Mouse (Mus musculus) forebrain, embryonic 13.5 days (tissue): ENCODE results near the gene Synrg. TPM values are rescaled to one million over a fixed set of nuclear protein-coding genes. Genes with fewer than 3 reads are reported as not detected.

Experiments
- ATAC-seq: fragments of 200-750 bp; cut with Nextera tagmentation; 2 replicates; pipeline ENCODE4 v1.8.0; 2017
- H3K27ac ChIP-seq: fragments of 300-500 bp; sonication (generic); 2 replicates; pipeline ENCODE4 v1.5.1; 2015; ENCODE audit warnings: inconsistent platforms, mild to moderate bottlenecking, moderate library complexity
- H3K27me3 ChIP-seq: fragments of 300-500 bp; sonication (generic); 2 replicates; pipeline ENCODE4 v1.6.1; 2015; ENCODE audit warnings: mild to moderate bottlenecking, inconsistent platforms
- H3K36me3 ChIP-seq: fragments of 300-500 bp; sonication (generic); 2 replicates; pipeline ENCODE4 v1.6.1; 2015; ENCODE audit warnings: mild to moderate bottlenecking, inconsistent platforms; ENCODE audit not compliant: poor library complexity, severe bottlenecking
- H3K4me1 ChIP-seq: fragments of 300-500 bp; sonication (generic); 2 replicates; pipeline ENCODE4 v1.6.1; 2015; ENCODE audit warnings: inconsistent platforms
- H3K4me2 ChIP-seq: fragments of 300-500 bp; sonication (generic); 2 replicates; pipeline ENCODE4 v1.6.1; 2015; ENCODE audit warnings: inconsistent platforms, mild to moderate bottlenecking, moderate library complexity
- H3K4me3 ChIP-seq: fragments of 300-500 bp; sonication (generic); 2 replicates; pipeline ENCODE4 v1.5.1; 2015; ENCODE audit warnings: mild to moderate bottlenecking, inconsistent platforms
- H3K9ac ChIP-seq: fragments of 300-500 bp; sonication (generic); 2 replicates; pipeline ENCODE4 v1.6.1; 2015; ENCODE audit warnings: mild to moderate bottlenecking, inconsistent platforms
- H3K9me3 ChIP-seq: fragments of 300-500 bp; sonication (generic); replicated peaks from 2 replicates; pipeline ENCODE4 v1.6.1; 2016; ENCODE audit warnings: inconsistent platforms
- WGBS: fragments of 180-500 bp; shearing (Covaris S2); methylation state at CpG from one replicate; pipeline ENCODE4 v1.1.7; 2015; 5-methylcytosine and 5-hydroxymethylcytosine counted together
- polyA plus RNA-seq: library from polyadenylated mRNA; unstranded; fragments of >200 nt; fragmentation: Nextera tagmentation; extraction: Ambion mirVana; gene quantifications from 2 replicates; pipeline ENCODE4 v1.2.1, GENCODE M21; 2015

Synrg gene
- polyA plus RNA-seq, 1 experiment from 2014 or later = 28.2 TPM

DNA sequence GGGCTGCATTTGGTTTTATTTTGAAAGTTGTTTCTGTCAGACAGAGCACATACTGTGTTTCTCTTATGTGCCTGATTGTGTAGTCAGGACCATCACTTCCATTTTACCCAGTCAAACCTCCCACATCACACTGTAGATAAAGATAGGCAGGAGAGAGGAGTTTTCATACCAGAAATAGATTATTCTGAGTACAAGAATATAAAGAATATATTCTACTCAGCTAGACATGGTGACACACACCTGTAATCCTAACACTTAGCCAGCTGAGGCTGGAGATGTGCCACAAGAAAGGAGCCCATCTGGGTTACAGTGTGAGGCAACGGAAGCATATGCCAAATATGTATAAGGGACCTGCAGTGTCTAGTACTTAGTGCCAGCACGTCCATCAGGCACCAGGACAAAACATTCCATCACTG is 31.3 kb downstream of the Synrg start:
- Histone ChIP-seq H3K9me3 (no peaks in the 10 kb centered on the region), H3K27ac (no peak overlapping the region), H3K4me1 (peaks cover 4% of the 10 kb centered on the region; the same call in 1 of the 2 replicates), H3K9ac (no peak overlapping the region), H3K27me3 (no peaks in the 10 kb centered on the region), H3K4me2 (no peak overlapping the region), H3K4me3 (no peak overlapping the region), H3K36me3 (peaks cover 98% of the 10 kb centered on the region)
- 85% methylated on average over 2 of the region's 2 CpGs for WGBS
- no peak for ATAC-seq

DNA sequence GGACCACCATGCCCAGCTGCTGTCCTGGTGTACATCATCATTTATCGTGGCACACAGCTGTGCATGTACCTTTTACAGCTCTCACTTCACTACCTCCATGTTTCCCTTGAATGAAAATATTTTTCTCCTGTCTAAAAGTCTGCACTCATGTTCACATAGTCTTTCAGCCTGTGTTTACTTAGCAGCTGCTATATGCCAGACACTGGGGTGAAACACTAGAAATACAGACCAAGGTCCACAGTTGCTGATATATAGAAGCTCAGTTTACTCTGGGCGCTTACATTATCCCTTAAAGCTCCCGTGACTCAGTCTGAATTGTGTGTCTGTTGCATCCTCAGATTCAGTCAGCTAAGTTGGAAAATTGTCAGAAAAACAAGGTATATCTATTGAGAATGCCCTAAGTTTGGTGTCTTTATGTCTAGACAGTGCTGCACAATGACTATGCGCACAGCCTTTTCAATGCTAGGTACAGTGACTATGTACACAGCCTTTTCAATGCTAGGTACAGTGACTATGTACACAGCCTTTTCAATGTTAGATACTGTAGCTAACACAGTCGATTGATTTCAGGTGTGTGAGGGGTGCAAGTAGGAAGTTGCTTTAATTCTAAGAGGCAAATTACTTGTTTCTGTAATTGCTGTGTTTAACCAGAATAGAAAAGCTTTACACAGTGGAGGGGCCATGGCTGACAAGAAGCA is 33.1 kb downstream of the Synrg start:
- Histone ChIP-seq H3K27ac (no peak overlapping the region), H3K4me2 (no peak overlapping the region), H3K36me3 (peaks cover 98% of the 10 kb centered on the region)

DNA sequence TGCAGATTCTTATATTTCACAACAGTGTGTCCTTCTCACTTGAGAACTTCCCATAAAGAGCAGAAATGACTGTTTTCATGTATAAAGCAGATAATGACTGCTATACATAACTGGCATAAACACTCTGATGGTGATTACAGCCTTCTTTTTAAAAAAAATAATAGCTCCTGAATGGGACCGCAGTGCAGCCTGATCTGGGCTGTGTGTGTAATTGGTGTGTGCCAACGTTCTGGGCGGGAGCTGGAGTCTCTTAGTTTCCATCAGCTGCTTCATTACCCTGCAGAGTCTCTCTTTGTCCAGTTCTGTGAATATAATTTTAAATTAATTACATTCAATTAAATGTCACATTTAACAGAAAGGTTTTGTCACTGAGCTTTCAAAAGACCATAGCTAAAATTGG is 34.8 kb downstream of the Synrg start:
- H3K27ac ChIP-seq = no peak overlapping the region
- peak; percentile 63; the same call in 1 of the 2 replicates for ATAC-seq
- H3K27me3 ChIP-seq = no peaks in the 10 kb centered on the region
- H3K4me1 ChIP-seq = peaks cover 4% of the 10 kb centered on the region; the same call in 1 of the 2 replicates
- 53% methylated on average over 3 of the region's 3 CpGs for WGBS
- peaks cover 99% of the 10 kb centered on the region for H3K36me3 ChIP-seq
- no peak overlapping the region for H3K4me3 ChIP-seq
- no peaks in the 10 kb centered on the region for H3K9me3 ChIP-seq
- no peak overlapping the region for H3K4me2 ChIP-seq
- H3K9ac ChIP-seq = no peak overlapping the region

More for the DNA sequence above, 33.1 kb downstream of the Synrg start:
- Histone ChIP-seq H3K4me1 (peaks cover 4% of the 10 kb centered on the region; the same call in 1 of the 2 replicates), H3K4me3 (no peak overlapping the region), H3K9ac (no peak overlapping the region), H3K9me3 (no peaks in the 10 kb centered on the region), H3K27me3 (no peaks in the 10 kb centered on the region)
- ATAC-seq = no peak
- 91% methylated on average over 5 of the region's 5 CpGs for WGBS

DNA sequence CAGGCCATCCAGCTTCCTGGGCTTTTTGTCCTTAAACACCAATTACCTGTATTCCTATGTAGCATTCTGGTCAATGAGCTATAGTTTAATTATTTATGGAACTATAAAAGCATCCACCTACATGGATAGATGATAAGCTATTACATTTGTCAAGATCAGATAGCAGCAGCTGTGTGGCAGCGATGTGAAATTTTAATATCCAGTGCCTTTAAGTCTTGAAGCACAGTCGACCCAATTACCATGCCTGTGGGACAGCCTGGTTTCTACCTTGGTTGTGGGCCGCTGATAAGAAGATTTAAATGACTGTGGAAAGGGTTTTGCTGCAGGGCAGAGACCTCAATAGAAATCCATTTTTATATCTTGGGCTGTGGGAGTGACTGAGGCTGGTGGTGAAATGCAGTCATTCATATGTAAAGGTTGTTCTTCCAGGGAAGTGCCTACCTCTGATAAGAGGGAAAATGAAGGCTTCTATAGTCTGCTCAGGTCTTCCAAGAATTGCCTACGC is 35.2 kb downstream of the Synrg start:
- H3K36me3 ChIP-seq = peaks cover 99% of the 10 kb centered on the region
- H3K4me1 ChIP-seq = peaks cover 4% of the 10 kb centered on the region; the same call in 1 of the 2 replicates
- no peak overlapping the region for H3K4me2 ChIP-seq
- no peak overlapping the region for H3K9ac ChIP-seq
- no peaks in the 10 kb centered on the region for H3K9me3 ChIP-seq
- no peaks in the 10 kb centered on the region for H3K27me3 ChIP-seq
- no peak overlapping the region for H3K4me3 ChIP-seq
- ATAC-seq = no peak
- no peak overlapping the region for H3K27ac ChIP-seq
- 89% methylated on average over 4 of the region's 4 CpGs for WGBS

DNA sequence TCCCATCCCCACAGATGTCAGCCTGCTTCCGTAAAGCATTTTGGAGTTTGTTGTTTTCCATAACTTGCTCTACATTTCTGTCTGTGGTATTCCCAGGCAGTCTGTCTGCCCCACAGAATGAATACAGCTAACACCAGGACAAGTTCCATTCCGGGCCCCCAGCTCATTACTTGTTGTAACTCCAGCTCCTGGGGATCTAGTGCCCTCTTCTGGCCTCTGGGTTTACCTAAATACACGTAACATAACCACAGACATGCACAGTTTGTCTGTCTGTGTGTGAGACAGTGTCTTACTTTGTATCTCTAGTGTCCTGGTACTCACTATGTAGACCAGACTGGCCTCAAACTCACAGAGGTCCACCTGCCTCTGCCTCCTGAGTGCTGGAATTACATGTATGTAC is 37.0 kb downstream of the Synrg start:
- Histone ChIP-seq H3K27me3 (no peaks in the 10 kb centered on the region), H3K27ac (no peak overlapping the region), H3K36me3 (peaks cover 97% of the 10 kb centered on the region), H3K4me3 (no peak overlapping the region), H3K9ac (no peak overlapping the region), H3K4me1 (peaks cover 4% of the 10 kb centered on the region; the same call in 1 of the 2 replicates), H3K9me3 (no peaks in the 10 kb centered on the region), H3K4me2 (no peak overlapping the region)
- 90% methylated on average over 3 of the region's 3 CpGs for WGBS
- no peak for ATAC-seq

GRCm38 (mm10) chr11:84003986-84004385 is 39.8 kb downstream of the Synrg start:
- Histone ChIP-seq H3K9ac (no peak overlapping the region), H3K4me1 (no peaks in the 10 kb centered on the region), H3K27ac (no peak overlapping the region), H3K36me3 (peaks cover 91% of the 10 kb centered on the region), H3K27me3 (no peaks in the 10 kb centered on the region), H3K4me2 (no peak overlapping the region), H3K9me3 (no peaks in the 10 kb centered on the region), H3K4me3 (no peak overlapping the region)
- 88% methylated on average over 6 of the region's 6 CpGs for WGBS
- no peak for ATAC-seq

GRCm38 (mm10) chr11:84009001-84009400 is 44.8 kb downstream of the Synrg start:
- H3K9ac ChIP-seq = no peak overlapping the region
- no peak overlapping the region for H3K4me3 ChIP-seq
- 85% methylated on average over 9 of the region's 9 CpGs for WGBS
- peaks cover 40% of the 10 kb centered on the region for H3K4me1 ChIP-seq
- H3K27ac ChIP-seq = no peak overlapping the region
- no peak overlapping the region for H3K4me2 ChIP-seq
- H3K9me3 ChIP-seq = no peaks in the 10 kb centered on the region
- ATAC-seq = no peak
- no peaks in the 10 kb centered on the region for H3K27me3 ChIP-seq
- H3K36me3 ChIP-seq = peaks cover 52% of the 10 kb centered on the region

DNA sequence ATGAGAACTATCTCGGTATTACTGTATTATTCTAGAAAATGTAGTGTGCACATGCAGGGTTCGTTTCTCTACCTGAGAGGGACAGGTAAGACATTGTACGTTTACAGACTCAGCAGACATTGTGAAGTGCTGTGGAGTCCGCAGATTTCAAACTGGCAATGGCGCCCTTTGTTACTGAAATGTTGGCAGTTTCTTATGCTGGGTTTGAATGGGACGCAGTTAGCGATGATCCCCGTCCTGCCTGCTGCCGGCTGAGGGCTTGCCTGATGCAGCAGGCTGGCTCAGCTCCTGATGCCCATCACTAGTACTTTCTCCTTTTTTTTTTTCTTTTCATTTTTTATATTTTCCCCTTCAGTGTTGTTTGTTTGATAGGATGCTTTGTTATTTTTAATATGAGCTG is 46.2 kb downstream of the Synrg start:
- ATAC-seq = no peak
- Histone ChIP-seq H3K4me1 (peaks cover 45% of the 10 kb centered on the region), H3K27me3 (no peaks in the 10 kb centered on the region), H3K36me3 (peaks cover 40% of the 10 kb centered on the region), H3K4me2 (no peak overlapping the region), H3K9me3 (no peaks in the 10 kb centered on the region), H3K4me3 (no peak overlapping the region), H3K27ac (peak overlapping the region; percentile 49; the same call in 1 of the 2 replicates), H3K9ac (0 out of 2 replicates have a peak overlapping the region, but pooled peaks have one; percentile 21)
- WGBS = 49% methylated on average over 9 of the region's 9 CpGs

DNA sequence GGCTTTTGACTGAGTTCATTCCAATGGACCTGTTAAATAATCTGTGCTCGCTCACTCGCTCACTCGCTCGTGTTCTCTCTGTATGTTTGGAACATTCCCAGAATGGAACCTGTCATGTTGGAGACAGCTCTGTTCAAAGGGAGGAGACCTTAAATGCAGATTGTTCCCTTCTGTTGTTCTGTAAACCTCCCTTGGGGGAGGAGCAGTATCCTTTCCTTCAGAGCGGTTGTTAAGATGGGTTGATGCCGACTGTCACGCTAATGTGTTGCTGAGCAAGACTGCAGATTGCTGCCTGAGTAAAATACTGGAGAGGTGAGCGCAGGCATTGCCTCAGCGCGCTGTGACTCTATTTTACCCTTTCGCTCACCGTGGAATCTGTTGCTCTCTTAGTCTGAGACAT is 46.8 kb downstream of the Synrg start:
- H3K4me3 ChIP-seq = no peak overlapping the region
- H3K36me3 ChIP-seq = peaks cover 34% of the 10 kb centered on the region
- H3K4me2 ChIP-seq = peak overlapping the region; percentile 34
- H3K9ac ChIP-seq = peak overlapping the region; percentile 14; the same call in 1 of the 2 replicates
- peak overlapping the region; percentile 74 for H3K27ac ChIP-seq
- H3K27me3 ChIP-seq = no peaks in the 10 kb centered on the region
- WGBS = 18% methylated on average over 12 of the region's 12 CpGs
- peak; percentile 50; the same call in 1 of the 2 replicates for ATAC-seq
- peaks cover 45% of the 10 kb centered on the region for H3K4me1 ChIP-seq
- H3K9me3 ChIP-seq = no peaks in the 10 kb centered on the region

- Histone ChIP-seq H3K27me3 (no peaks in the 10 kb centered on the region), H3K9ac (0 out of 2 replicates have a peak overlapping the region, but pooled peaks have one; percentile 17), H3K4me2 (peak overlapping the region; percentile 34), H3K9me3 (no peaks in the 10 kb centered on the region), H3K4me1 (peaks cover 45% of the 10 kb centered on the region), H3K27ac (peak overlapping the region; percentile 74), H3K36me3 (peaks cover 30% of the 10 kb centered on the region), H3K4me3 (0 out of 2 replicates have a peak overlapping the region, but pooled peaks have one; percentile 4)
- ATAC-seq = no peak
- 18% methylated on average over 2 of the region's 2 CpGs for WGBS
Measured at GRCm38 (mm10) chr11:84011576-84011975, 47.3 kb downstream of the Synrg start.

GRCm38 (mm10) chr11:84013105-84013504 is 48.9 kb downstream of the Synrg start:
- peaks cover 28% of the 10 kb centered on the region for H3K36me3 ChIP-seq
- no peak overlapping the region for H3K4me2 ChIP-seq
- H3K9ac ChIP-seq = no peak overlapping the region
- peaks cover 45% of the 10 kb centered on the region for H3K4me1 ChIP-seq
- WGBS = 11% methylated on average over 7 of the region's 7 CpGs
- no peak overlapping the region for H3K4me3 ChIP-seq
- peak; percentile 70 for ATAC-seq
- H3K27ac ChIP-seq = peak overlapping the region; percentile 87
- H3K27me3 ChIP-seq = no peaks in the 10 kb centered on the region
- H3K9me3 ChIP-seq = no peaks in the 10 kb centered on the region

DNA sequence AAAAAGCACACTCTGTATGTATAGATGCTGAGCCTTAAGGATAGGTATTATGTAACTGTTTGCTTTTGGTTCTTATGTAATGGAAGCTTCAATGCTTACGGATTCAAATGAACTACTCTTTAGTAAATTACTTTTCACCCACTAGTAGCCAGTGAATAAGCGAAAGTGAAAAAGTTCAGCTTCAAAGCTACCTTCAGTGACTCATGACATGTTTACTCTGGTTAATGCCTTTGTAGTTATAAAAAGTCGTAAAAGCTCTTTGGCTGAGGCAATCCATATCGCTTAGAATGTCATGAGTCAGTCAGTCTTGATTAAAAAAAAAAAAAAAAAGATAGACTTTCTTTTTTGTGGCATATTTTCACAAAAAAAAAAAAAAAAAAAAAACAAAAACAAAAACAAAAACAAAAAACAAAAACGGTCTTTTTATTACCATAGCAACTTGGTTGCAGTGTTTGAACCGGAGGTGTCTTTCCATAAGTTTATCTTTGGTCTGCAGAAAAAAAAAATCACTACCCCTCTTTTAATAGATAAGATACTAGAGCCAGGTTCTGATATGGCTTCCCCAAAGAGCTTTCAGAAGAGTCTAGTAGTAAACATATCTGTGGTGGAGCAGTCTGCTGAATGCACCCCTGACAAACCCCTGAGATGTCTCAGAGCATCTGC is 52.0 kb downstream of the Synrg start:
- Histone ChIP-seq H3K9ac (no peak overlapping the region), H3K27me3 (no peaks in the 10 kb centered on the region), H3K9me3 (no peaks in the 10 kb centered on the region), H3K27ac (no peak overlapping the region), H3K4me1 (peaks cover 29% of the 10 kb centered on the region), H3K36me3 (peaks cover 36% of the 10 kb centered on the region), H3K4me2 (no peak overlapping the region), H3K4me3 (no peak overlapping the region)
- ATAC-seq = no peak
- WGBS = 95% methylated on average over 6 of the region's 6 CpGs
